Mouse (Mus musculus) embryonic fibroblast, embryonic 13.5 days (primary cell): ENCODE measurements around the gene Gatc. TPM values are rescaled to one million over a fixed set of nuclear protein-coding genes. Genes with fewer than 3 reads are reported as not detected.
"Not testable (repeated sequence)": the region's sequence is repeated elsewhere in the genome, so short reads cannot be mapped to it uniquely, and the experiment has no call there.

ENCODE experiments used
- H3K27ac ChIP-seq: 2 replicates; pipeline ENCODE4 v1.5.1; 2012; ENCODE audit warnings: low read length, control low read depth, inconsistent platforms; ENCODE audit not compliant: insufficient read depth
- H3K4me1 ChIP-seq: 2 replicates; pipeline ENCODE4 v1.6.1; 2011; ENCODE audit warnings: low read length; ENCODE audit not compliant: control insufficient read depth, insufficient read depth
- H3K4me3 ChIP-seq: 2 replicates; pipeline ENCODE4 v1.5.1; 2011; ENCODE audit warnings: mild to moderate bottlenecking, control low read depth, low read length; ENCODE audit not compliant: insufficient read depth
- CTCF ChIP-seq: IDR thresholded peaks from 2 replicates; pipeline ENCODE4 v1.5.1; 2011; ENCODE audit warnings: mild to moderate bottlenecking, control low read depth, low read length, moderate library complexity, borderline replicate concordance; ENCODE audit not compliant: insufficient read depth
- POLR2A ChIP-seq: IDR thresholded peaks from 2 replicates; pipeline ENCODE4 v1.6.1; 2011; ENCODE audit warnings: low read depth, mild to moderate bottlenecking, control low read depth, low read length, moderate library complexity
- polyA plus RNA-seq: library from polyadenylated mRNA; stranded (reverse); fragments of >200 nt; gene quantifications from 2 replicates; pipeline ENCODE4 v1.2.4, GENCODE M21; 2011; ENCODE audit warnings: low read depth; ENCODE audit not compliant: missing spikeins, insufficient read length

The Gatc gene
- polyA plus RNA-seq, result 13.6 and 18.7 TPM in 2 replicates

GRCm38 (mm10) chr5:115340577-115341313 is at the start of gene Gatc, which contains the start of gene Triap1:
Gene Gatc, minus strand, starts transcription at chr5:115341178.
Gene Triap1, plus strand, starts transcription at chr5:115341225.
- H3K4me3 ChIP-seq, result peak within 1 kb of the TSS; percentile 88
- peak within 1 kb of the TSS; percentile 29 for H3K27ac ChIP-seq
- TF ChIP-seq CTCF (no peak), POLR2A (peak; percentile 81)
- H3K4me1 ChIP-seq, result peaks cover 10% of the 10 kb centered on the region; the same call in 1 of the 2 replicates

- not testable (repeated sequence) for H3K4me1 ChIP-seq, H3K27ac ChIP-seq
These were observed 37.9 kb upstream of the Gatc start for GRCm38 (mm10) chr5:115378882-115379281.

GRCm38 (mm10) chr5:115375436-115375835 is 34.5 kb upstream of the Gatc start:
- TF ChIP-seq CTCF (no peak), POLR2A (no peak)
- no peaks in the 10 kb centered on the region for H3K4me1 ChIP-seq
- H3K27ac ChIP-seq, result no peak overlapping the region
- no peak overlapping the region for H3K4me3 ChIP-seq

More at GRCm38 (mm10) chr5:115378882-115379281, 37.9 kb upstream of the Gatc start:
- not testable (repeated sequence) for H3K4me3 ChIP-seq

DNA sequence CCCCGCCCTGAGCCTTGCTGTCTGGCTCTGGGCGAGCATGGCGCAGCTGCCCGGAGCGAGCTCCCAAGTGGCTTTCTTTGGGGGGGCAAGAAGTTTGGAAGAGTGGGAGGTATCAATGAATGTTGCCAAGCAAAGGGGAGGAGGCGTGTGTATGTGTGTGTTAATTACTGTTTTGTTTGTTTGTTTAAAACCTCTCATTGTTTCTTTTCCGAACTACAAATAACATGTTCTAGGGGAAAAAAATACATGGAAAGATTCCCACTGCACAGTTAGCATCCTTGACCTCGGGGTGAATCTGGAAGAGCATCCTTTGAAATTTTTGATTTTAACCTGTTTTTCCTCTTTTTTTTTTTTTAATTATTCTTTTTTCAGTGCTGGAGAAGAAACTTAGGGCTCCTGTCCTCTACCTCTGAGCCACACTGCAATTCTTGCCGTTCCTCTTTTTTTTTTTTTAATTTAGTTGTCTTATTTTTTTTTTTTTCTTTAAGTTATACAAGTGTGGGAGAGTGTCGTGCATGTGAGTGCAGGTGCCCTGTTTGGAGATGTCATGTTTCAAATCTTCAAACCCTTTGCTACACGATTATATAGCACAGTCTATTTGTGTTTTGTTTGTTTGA is 33.3 kb upstream of the Gatc start:
- H3K27ac ChIP-seq, result no peak overlapping the region
- H3K4me1 ChIP-seq, result no peaks in the 10 kb centered on the region
- TF ChIP-seq POLR2A (no peak), CTCF (no peak)
- no peak overlapping the region for H3K4me3 ChIP-seq

DNA sequence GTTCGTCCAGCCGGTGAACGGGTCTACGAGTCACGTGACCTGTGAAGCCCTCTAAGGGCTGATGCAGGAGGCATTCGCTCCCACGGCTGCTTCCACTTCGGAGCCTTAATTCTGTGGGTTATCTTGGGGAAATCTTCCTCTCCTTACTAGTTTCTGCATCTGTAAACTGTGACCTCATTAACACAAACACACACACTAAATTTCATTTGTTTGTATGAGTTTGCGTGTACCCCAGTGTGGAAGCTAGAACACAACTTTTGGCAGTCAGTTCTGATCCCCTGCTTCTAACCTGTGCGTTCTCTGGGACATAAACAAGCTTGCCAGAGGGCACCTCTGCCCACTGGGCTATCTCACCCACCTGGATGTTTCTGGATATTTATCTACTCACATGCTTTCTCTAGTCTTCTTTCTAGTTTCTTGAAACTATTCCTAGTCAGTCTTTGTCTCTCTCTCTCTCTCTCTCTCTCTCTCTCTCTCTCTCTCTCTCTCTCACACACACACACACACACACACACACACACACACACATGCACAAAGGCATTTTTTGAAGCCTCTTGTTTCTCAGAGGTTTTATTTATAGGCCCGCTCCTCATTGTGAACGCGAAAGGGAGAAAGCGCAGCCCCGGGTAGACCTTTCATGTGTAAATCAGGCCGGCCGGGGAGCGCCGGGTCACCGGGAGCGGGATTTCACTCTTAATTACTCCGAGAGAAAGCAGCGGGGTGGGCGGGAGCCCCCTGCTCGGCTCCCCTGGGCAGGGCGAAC is 32.6 kb upstream of the Gatc start:
- H3K4me3 ChIP-seq, result no peak overlapping the region
- no peaks in the 10 kb centered on the region for H3K4me1 ChIP-seq
- TF ChIP-seq CTCF (no peak), POLR2A (no peak)
- no peak overlapping the region for H3K27ac ChIP-seq

DNA sequence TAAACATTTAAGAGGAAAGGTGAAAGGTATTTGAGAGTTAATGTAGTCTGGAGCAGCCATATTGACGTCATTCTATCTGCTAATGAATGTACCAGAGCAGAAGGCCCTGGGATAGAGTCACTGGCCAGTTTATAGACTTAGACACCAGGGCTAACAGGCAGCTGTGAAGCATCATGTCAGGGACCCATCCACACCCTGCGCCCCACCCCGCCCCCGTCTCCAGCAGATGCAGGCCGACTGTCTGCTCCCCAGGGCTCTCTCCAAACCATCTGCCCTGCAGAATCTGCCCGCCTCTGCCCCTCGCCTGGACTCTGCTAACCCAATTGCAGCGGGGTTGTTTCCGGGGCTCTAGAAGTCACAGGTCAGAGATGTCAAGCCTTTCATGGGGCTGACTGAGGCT is 30.8 kb upstream of the Gatc start:
- Histone ChIP-seq H3K4me1 (no peaks in the 10 kb centered on the region), H3K27ac (no peak overlapping the region), H3K4me3 (no peak overlapping the region)
- TF ChIP-seq CTCF (no peak), POLR2A (no peak)

DNA sequence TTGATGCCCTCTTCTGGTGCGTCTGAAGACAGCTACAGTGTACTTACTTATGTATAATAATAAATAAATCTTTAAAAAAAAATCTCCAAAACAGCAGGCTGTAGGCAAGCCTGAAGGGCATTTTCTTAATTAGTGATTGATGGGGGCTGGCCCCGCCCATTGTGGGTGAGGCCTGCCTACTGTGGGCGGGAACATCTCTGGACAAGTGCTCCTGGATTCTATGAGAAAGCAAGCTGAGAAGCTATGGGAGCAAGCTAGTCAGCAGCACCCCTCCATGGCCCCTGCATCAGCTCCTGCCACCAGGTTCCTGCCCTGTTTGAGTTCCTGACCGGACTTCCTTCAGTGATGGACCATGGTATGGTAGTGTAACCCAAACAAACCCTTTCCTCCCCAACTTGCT is 23.8 kb upstream of the Gatc start:
- Histone ChIP-seq H3K4me3 (no peak overlapping the region), H3K4me1 (no peaks in the 10 kb centered on the region), H3K27ac (no peak overlapping the region)
- no peak for TF ChIP-seq CTCF
- TF ChIP-seq POLR2A, result no peak

- TF ChIP-seq POLR2A (no peak), CTCF (no peak)
- Histone ChIP-seq H3K27ac (no peak overlapping the region), H3K4me1 (no peaks in the 10 kb centered on the region), H3K4me3 (no peak overlapping the region)
These were observed 22.1 kb upstream of the Gatc start for GRCm38 (mm10) chr5:115362819-115363714.

DNA sequence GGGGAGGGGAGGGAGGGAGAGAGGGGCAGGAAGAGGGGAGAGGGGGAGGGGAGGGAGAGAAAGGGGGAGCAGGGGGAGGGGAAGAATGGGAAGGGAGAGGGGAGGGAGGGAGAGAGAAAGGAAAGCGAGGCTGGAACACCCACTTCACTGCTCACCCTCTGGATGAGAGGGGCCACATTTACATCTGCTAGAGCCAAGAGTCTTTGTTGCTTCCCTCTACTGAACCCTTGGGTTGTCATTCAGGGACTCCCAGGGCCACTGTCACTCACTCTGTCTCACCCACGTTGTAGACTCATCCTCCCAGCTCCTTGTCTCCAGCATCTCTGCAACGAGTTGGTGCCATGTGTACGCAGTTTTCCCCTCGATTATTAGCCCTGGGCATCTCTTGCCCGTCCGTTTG is 21.2 kb upstream of the Gatc start:
- no peaks in the 10 kb centered on the region for H3K4me1 ChIP-seq
- H3K4me3 ChIP-seq, result no peak overlapping the region
- H3K27ac ChIP-seq, result no peak overlapping the region
- TF ChIP-seq CTCF, result no peak
- TF ChIP-seq POLR2A, result no peak
